Mouse (Mus musculus) liver, embryonic 14.5 days (tissue): ENCODE results near the gene Cryz. TPM values are rescaled to one million over a fixed set of nuclear protein-coding genes. Genes with fewer than 3 reads are reported as not detected.
A peak's percentile ranks its signal among the peaks of the same experiment; 100 is the strongest.
"Not testable (repeated sequence)": the region's sequence is repeated elsewhere in the genome, so short reads cannot be mapped to it uniquely, and the experiment has no call there.

Experiments used
- ATAC-seq: fragments of 200-750 bp; cut with Nextera tagmentation; 2 replicates; pipeline ENCODE4 v1.8.0; 2017; ENCODE audit warnings: moderate number of reproducible peaks, mild to moderate bottlenecking, moderate library complexity; ENCODE audit not compliant: insufficient read depth
- DNase-seq, 3 experiments: peaks; one replicate each; pipeline ENCODE4 v3.0.0-alpha.2; 2012 to 2013; ENCODE audit warnings: low read depth in 3 of 3, low spot score in 3 of 3
- H3K27ac ChIP-seq: fragments of 300-500 bp; sonication (generic); 2 replicates; pipeline ENCODE4 v1.5.1; 2014; ENCODE audit warnings: moderate library complexity, mild to moderate bottlenecking, control low read depth, inconsistent platforms
- H3K27me3 ChIP-seq: fragments of 300-500 bp; sonication (generic); 2 replicates; pipeline ENCODE4 v1.6.1; 2014; ENCODE audit warnings: mild to moderate bottlenecking, low read length, moderate library complexity; ENCODE audit not compliant: control insufficient read depth, insufficient read depth
- H3K36me3 ChIP-seq: fragments of 300-500 bp; sonication (generic); replicated peaks from 2 replicates; pipeline ENCODE4 v1.6.1; 2014; ENCODE audit warnings: low read depth; ENCODE audit not compliant: control insufficient read depth, insufficient read depth
- H3K4me1 ChIP-seq, 2 experiments: fragments of 200-500 bp in 1 of 2; fragments of 300-500 bp in 1 of 2; sonication (generic) in 1 of 2; replicated peaks; 2 replicates each; pipeline ENCODE4 v1.6.1; 2012 to 2014; ENCODE audit warnings: antibody characterized with exemption in 1 of 2, inconsistent platforms in 1 of 2, low read length in 1 of 2; ENCODE audit not compliant: control insufficient read depth in 2 of 2, insufficient read depth in 2 of 2
- H3K4me2 ChIP-seq: fragments of 300-500 bp; sonication (generic); 2 replicates; pipeline ENCODE4 v1.6.1; 2014; ENCODE audit warnings: low read depth, mild to moderate bottlenecking, control low read depth, moderate library complexity
- H3K4me3 ChIP-seq, 2 experiments: fragments of 200-500 bp in 1 of 2; fragments of 300-500 bp in 1 of 2; sonication (generic) in 1 of 2; 2 replicates each; pipeline ENCODE4 v1.5.1; 2012 to 2014; ENCODE audit warnings: low read depth in 2 of 2, low read length in 2 of 2, mild to moderate bottlenecking in 2 of 2, control low read depth in 1 of 2, inconsistent platforms in 1 of 2, moderate library complexity in 1 of 2; ENCODE audit not compliant: insufficient read depth in 1 of 2
- H3K9ac ChIP-seq: fragments of 300-500 bp; sonication (generic); replicated peaks from 2 replicates; pipeline ENCODE4 v1.6.1; 2014; ENCODE audit warnings: mild to moderate bottlenecking, control low read depth, moderate library complexity
- H3K9me3 ChIP-seq: fragments of 300-500 bp; sonication (generic); 2 replicates; pipeline ENCODE4 v1.6.1; 2016; ENCODE audit warnings: low read length, mixed read lengths; ENCODE audit not compliant: control insufficient read depth
- CTCF ChIP-seq: IDR thresholded peaks from 2 replicates; pipeline ENCODE4 v1.5.1; 2016; ENCODE audit warnings: antibody characterized with exemption, low read depth, control low read depth
- EP300 ChIP-seq: IDR thresholded peaks from 2 replicates; pipeline ENCODE4 v1.6.1; 2016; ENCODE audit warnings: antibody characterized with exemption, low read depth
- WGBS: fragments of 180-500 bp; shearing (Covaris S2); extraction: QIAGEN DNeasy Blood & Tissue Kit; methylation state at CpG from one replicate; pipeline ENCODE4 v1.1.7; 2014; ENCODE audit not compliant: insufficient replicate concordance; 5-methylcytosine and 5-hydroxymethylcytosine counted together
- polyA plus RNA-seq, 2 experiments: library from polyadenylated mRNA; depleted of rRNA in 1 of 2; stranded (reverse) in 1 of 2; unstranded in 1 of 2; fragments of >200 nt; fragmentation: Nextera tagmentation in 1 of 2; extraction: Ambion mirVana in 1 of 2; gene quantifications; 2 replicates each; pipeline versions ENCODE4 v1.2.1 to v1.2.3; 2012 to 2014

Gene Cryz
- polyA plus RNA-seq, 2 experiments = 7.7 to 14.7 TPM

DNA sequence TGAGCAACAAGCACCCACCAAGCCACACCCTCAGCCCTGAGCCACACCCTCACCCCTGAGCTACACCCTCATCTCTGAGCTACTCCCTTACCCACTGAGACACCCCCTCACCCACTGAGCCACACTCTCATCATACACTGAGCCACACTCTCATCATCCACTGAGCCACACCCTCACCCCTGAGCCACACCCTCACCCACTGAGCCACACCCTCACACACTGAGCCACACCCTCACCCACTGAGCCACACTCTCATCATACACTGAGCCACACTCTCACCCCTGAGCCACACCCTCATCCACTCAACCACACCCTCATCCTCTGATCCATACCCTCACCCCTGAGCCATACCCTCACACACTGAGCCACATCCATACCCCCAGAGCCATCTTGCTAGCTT lies 31.8 kb downstream of the Cryz start:
- no peaks in the 10 kb centered on the region for H3K36me3 ChIP-seq
- H3K9me3 ChIP-seq = no peaks in the 10 kb centered on the region
- no peak overlapping the region for H3K4me2 ChIP-seq
- H3K4me3 ChIP-seq = no peak overlapping the region
- no peak overlapping the region for H3K9ac ChIP-seq
- peaks cover 0 to 5% of the 10 kb centered on the region in 2 experiments; a peak in 2 of 4 replicates for H3K4me1 ChIP-seq
- ATAC-seq = peak; percentile 84
- H3K27ac ChIP-seq = no peak overlapping the region
- no peaks in the 10 kb centered on the region for H3K27me3 ChIP-seq
- no peak for DNase-seq
- TF ChIP-seq EP300 (no peak), CTCF (no peak)

DNA sequence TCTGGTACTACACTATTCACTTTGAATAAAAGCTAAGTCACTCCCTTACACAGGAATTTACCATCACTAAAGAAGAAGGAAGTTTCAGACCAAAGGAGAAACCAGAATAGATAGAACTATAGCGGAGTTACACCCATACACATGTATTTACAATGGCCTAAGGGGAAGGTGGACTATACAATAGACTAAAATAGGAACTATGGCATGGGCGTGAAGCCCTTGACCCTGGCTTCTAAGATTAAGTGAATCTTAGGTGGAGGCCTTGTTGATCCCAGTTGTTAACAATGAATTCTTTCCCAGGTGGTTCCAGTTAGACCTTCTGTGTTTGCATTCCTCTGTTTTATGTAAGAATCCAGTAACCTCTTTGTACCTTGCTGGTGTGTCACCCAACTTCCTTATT lies 34.8 kb downstream of the Cryz start:
- ATAC-seq, H3K4me2 ChIP-seq: not testable (repeated sequence)

DNA sequence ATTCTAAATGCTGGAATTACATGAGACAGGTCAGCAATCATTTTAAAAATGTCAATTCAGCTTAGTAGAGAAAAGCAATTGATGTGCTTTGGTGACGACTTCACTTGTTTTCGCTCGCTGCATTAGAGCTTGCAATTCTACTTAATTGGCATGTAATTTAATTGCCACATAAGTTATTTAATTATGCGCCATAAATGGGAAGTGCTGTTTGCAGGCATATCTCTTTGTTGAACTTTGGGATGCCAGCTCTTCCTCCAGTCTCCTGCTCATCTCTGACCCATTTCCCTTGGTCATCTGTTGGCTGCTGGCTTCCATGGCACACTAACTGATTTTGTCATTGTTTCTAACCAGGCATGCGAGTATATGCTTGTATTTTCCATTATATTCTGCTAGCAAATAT lies 36.6 kb downstream of the Cryz start:
- Histone ChIP-seq H3K4me1 (peaks cover 0 to 4% of the 10 kb centered on the region in 2 experiments; a peak in 2 of 4 replicates), H3K36me3 (no peaks in the 10 kb centered on the region), H3K9me3 (no peaks in the 10 kb centered on the region), H3K27me3 (no peaks in the 10 kb centered on the region), H3K4me3 (no peak overlapping the region), H3K9ac (no peak overlapping the region), H3K4me2 (no peak overlapping the region), H3K27ac (no peak overlapping the region)
- DNase-seq (no peak), ATAC-seq (no peak)
- TF ChIP-seq EP300 (no peak), CTCF (no peak)
- WGBS = 77% methylated on average over 5 of the region's 5 CpGs

More for the DNA sequence above, 34.8 kb downstream of the Cryz start:
- H3K27me3 ChIP-seq, H3K4me1 ChIP-seq, H3K9me3 ChIP-seq, H3K9ac ChIP-seq, H3K27ac ChIP-seq, DNase-seq, H3K36me3 ChIP-seq, H3K4me3 ChIP-seq: not testable (repeated sequence)
- WGBS = 53% methylated on average over 2 of the region's 2 CpGs

DNA sequence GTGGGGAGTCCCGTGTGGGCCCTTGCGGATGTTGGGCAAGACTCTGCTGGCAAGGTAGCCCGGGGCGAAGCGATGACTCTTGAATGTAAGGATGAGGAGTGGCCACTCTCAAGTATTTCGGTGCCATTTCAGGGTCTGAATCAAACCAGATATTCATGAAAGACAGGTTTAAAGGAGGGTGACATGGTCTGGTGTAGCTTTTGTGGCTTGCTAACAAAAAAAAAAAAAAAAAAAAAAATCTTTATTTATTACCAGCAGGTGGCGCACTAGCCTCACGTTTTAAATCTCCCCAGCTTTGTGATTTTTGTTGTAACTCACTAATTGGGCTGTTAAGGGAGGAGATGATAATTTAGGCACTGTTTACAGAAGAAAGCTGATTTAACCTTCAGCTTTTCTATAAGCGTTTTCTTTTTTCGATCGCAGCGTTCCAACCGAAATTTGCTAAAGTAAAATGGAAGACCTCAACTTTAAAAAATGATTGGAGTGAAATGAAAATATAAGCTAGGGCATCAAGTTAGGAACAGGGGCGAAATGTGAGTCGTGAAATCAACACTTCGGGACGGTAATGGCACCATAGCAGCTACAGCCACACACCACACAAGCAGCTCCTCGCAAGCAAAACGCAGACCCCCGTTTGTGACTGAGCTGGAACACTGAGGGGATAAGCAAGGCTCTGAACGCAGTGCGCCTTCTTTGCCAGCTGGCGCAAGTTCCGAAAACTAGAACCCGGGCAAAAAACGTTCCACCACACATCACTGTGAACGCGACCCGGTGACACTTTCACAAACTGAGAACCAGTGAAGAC lies 50.3 kb downstream of the Cryz start:
- Histone ChIP-seq H3K27me3 (no peaks in the 10 kb centered on the region; the same call in 1 of the 2 replicates), H3K4me3 (no peak overlapping the region), H3K4me2 (no peak overlapping the region), H3K9ac (no peak overlapping the region), H3K36me3 (no peaks in the 10 kb centered on the region), H3K9me3 (no peaks in the 10 kb centered on the region), H3K27ac (no peak overlapping the region), H3K4me1 (no peaks in the 10 kb centered on the region)
- 44% methylated on average over 29 of the region's 29 CpGs for WGBS
- TF ChIP-seq EP300 = no peak
- peak; percentile 29; the same call in 1 of the 2 replicates for TF ChIP-seq CTCF
- ATAC-seq (no peak), DNase-seq (peak in 1 of 3 experiments; percentile 3)

GRCm38 (mm10) chr3:154647443-154647780 lies 50.9 kb downstream of the Cryz start:
- no peak overlapping the region for H3K9ac ChIP-seq
- no peak overlapping the region for H3K27ac ChIP-seq
- TF ChIP-seq CTCF = no peak
- no peak for TF ChIP-seq EP300
- H3K27me3 ChIP-seq = no peaks in the 10 kb centered on the region; the same call in 1 of the 2 replicates
- no peak overlapping the region for H3K4me3 ChIP-seq
- no peak overlapping the region for H3K4me2 ChIP-seq
- H3K36me3 ChIP-seq = no peaks in the 10 kb centered on the region
- ATAC-seq (no peak), DNase-seq (no peak)
- H3K9me3 ChIP-seq = no peaks in the 10 kb centered on the region
- H3K4me1 ChIP-seq = no peaks in the 10 kb centered on the region
- WGBS = 45% methylated on average over 7 of the region's 7 CpGs
